Mouse (Mus musculus): ENCODE results near the gene Gm826.

Gene Gm826

DNA sequence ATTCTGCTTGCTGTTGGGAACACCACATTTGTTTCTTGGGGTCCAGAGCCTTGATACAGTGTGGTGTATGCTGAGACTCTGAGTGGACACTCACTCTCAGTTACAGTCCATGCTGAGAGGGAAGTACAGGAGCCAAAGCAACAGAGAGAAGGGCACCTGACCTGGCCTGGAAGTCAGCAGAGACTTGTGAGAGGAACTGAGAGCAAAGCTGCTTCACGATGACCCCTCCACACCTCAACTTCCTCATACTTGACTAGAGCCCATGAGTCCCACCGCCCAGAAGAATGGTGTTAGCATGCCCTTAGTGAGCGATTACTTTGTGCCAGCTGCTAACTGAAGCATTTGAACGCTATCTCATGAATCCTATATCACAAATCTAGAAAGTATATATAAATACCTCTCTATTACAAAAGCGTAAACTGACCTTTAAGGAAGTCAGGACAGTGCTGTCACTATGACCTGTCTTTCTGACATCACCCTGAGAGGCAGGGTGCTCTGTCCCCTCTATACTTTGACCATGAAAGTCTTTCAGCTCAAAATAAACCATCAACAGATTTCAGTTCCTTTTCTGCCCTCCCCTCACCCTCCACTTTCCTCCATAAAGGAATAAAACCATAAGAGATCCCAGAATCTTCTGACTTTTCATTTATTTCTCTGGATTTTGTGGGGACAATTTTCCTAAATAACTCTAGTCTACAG lies 57.9 kb downstream of the Gm826 start:
- DNase-seq (ENCODE audit: low read depth), result no peak

DNA sequence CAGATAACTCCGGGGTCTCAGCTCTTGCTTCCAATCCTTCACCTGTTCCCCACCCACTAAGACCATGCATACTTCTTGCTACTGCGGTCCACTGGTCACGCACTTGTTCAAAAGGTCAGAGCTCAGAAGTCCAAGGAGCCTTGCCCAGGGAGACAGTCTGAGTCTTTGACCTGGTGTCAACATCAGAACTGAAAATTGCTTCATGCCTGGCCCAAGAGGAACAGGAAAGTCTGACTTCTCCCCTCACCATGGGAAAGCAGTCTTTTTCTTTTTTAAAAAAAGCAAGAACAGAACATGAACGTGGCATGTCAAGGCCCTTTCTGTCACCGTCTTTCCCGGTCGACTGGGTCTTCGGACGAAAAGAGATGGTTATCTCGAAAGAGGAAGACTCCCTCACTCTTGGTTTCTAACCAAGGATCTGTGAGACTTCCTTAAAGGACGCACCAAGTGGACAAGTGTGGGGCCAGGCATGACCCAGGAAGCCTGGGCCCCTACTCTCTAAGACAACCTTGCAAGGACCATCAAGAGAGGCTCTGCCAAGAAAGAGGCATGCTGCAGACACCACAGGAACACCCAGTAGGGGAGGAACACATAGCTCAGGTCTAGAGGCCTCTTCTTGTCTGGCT lies 66.0 kb downstream of the Gm826 start:
- no peak for DNase-seq (ENCODE audit: low read depth)

DNA sequence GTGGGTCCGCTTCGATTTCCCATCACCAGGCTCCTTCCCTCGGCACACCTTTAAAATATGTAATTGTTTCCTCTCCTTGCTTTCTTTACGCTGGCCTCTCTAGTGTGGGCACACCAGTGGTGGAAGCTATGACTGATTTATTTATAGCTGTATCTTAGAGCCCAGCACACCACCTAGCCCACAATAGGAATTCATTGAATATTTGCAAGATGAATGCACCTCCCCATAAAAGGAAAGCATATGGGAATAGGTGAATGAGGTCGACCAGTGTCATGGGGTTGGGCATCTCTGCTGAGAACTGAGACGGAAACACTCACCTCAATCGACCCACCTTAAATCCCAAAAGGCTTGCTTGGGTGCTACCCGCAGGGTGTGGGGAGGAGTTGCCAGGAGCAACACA lies 70.1 kb downstream of the Gm826 start:
- no peak for DNase-seq (ENCODE audit: low read depth)

DNA sequence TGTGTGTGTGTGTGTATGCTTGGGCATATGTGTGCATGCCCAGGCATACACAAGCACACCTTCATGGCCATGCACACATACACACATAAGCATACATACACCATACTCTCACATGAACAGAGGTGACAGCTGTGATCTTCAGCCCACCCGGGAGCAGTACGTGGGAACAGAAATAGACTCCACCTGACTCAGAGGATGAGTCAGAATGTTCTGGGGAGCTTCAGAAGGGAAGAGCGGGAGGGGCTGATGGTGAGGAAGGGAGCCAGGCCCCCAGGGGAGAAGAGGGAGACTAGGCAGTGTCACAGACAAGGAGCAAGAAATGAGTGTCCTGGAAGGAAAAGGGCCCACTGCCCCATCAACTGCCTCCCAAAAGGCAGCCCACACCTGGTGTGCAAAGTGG lies 72.4 kb downstream of the Gm826 start:
- DNase-seq (ENCODE audit: low read depth), result no peak
